Mouse (Mus musculus) MEL (cell line): ENCODE measurements around the gene Ndufaf3. TPM values are rescaled to one million over a fixed set of nuclear protein-coding genes. Genes with fewer than 3 reads are reported as not detected.
A peak's percentile ranks its signal among the peaks of the same experiment; 100 is the strongest.
"Not testable (repeated sequence)": the region's sequence is repeated elsewhere in the genome, so short reads cannot be mapped to it uniquely, and the experiment has no call there.

Experiments
- DNase-seq: peaks from one replicate; pipeline ENCODE4 v3.0.0; 2011; ENCODE audit warnings: low read depth, low spot score
- H3K27ac ChIP-seq: 2 replicates; pipeline ENCODE4 v1.5.1; 2012; ENCODE audit warnings: low read depth, mild to moderate bottlenecking, control low read depth, low read length, moderate library complexity; ENCODE audit not compliant: control insufficient read depth
- H3K27me3 ChIP-seq, 2 experiments: fragments of 150-350 bp in 1 of 2; sonication (generic) in 1 of 2; 2 replicates each; pipeline ENCODE4 v1.6.1; 2012; ENCODE audit warnings: low read length in 2 of 2, mild to moderate bottlenecking in 2 of 2, improper control_type of control experiment in 1 of 2, moderate library complexity in 1 of 2; ENCODE audit not compliant: insufficient read depth in 2 of 2, control insufficient read depth in 1 of 2
- H3K36me3 ChIP-seq, 2 experiments: 2 replicates each; pipeline ENCODE4 v1.6.1; 2012 to 2014; ENCODE audit warnings: low read length in 2 of 2, improper control_type of control experiment in 1 of 2, inconsistent platforms in 1 of 2, mild to moderate bottlenecking in 1 of 2; ENCODE audit not compliant: insufficient read depth in 2 of 2, control insufficient read depth in 1 of 2
- H3K4me1 ChIP-seq, 2 experiments: fragments of 150-350 bp in 1 of 2; sonication (generic) in 1 of 2; 2 replicates each; pipeline ENCODE4 v1.6.1; 2012; ENCODE audit warnings: low read length in 2 of 2, improper control_type of control experiment in 1 of 2, mild to moderate bottlenecking in 1 of 2; ENCODE audit not compliant: insufficient read depth in 2 of 2, control insufficient read depth in 1 of 2
- H3K4me3 ChIP-seq, 2 experiments: fragments of 150-350 bp in 1 of 2; sonication (generic) in 1 of 2; 2 replicates each; pipeline ENCODE4 v1.5.1; 2012; ENCODE audit warnings: low read depth in 2 of 2, low read length in 2 of 2, mild to moderate bottlenecking in 2 of 2, moderate library complexity in 2 of 2, control low read depth in 1 of 2, improper control_type of control experiment in 1 of 2; ENCODE audit not compliant: control insufficient read depth in 1 of 2, insufficient read depth in 1 of 2
- H3K79me2 ChIP-seq: 2 replicates; pipeline ENCODE4 v1.6.1; 2012; ENCODE audit warnings: mild to moderate bottlenecking, low read length, moderate library complexity; ENCODE audit not compliant: control insufficient read depth, poor library complexity, insufficient read depth
- H3K9ac ChIP-seq: 2 replicates; pipeline ENCODE4 v1.6.1; 2012; ENCODE audit warnings: low read depth, mild to moderate bottlenecking, control low read depth, low read length, moderate library complexity; ENCODE audit not compliant: control insufficient read depth, poor library complexity, severe bottlenecking
- H3K9me3 ChIP-seq: fragments of 150-350 bp; sonication (generic); replicated peaks from 2 replicates; pipeline ENCODE4 v1.6.1; 2012; ENCODE audit warnings: mild to moderate bottlenecking, low read length, improper control_type of control experiment, moderate library complexity; ENCODE audit not compliant: insufficient read depth
- BHLHE40 ChIP-seq: IDR thresholded peaks from 2 replicates; pipeline ENCODE4 v1.6.1; 2012; ENCODE audit warnings: low read depth, mild to moderate bottlenecking, inconsistent platforms, low read length, improper control_type of control experiment, borderline replicate concordance
- E2F4 ChIP-seq: IDR thresholded peaks from 2 replicates; pipeline ENCODE4 v1.6.1; 2011; ENCODE audit warnings: low read depth, low read length, improper control_type of control experiment, borderline replicate concordance
- EP300 ChIP-seq, 2 experiments: IDR thresholded peaks; 2 replicates each; pipeline ENCODE4 v1.6.1; 2011; ENCODE audit warnings: improper control_type of control experiment in 2 of 2, low read length in 2 of 2, low read depth in 1 of 2, mild to moderate bottlenecking in 1 of 2
- GABPA ChIP-seq: IDR thresholded peaks from 2 replicates; pipeline ENCODE4 v1.6.1; 2012; ENCODE audit warnings: low read depth, mild to moderate bottlenecking, inconsistent platforms, low read length, improper control_type of control experiment, moderate library complexity
- GATA1 ChIP-seq: IDR thresholded peaks from 2 replicates; pipeline ENCODE4 v1.6.1; 2011; ENCODE audit warnings: low read depth, low read length, improper control_type of control experiment
- HCFC1 ChIP-seq: IDR thresholded peaks from 2 replicates; pipeline ENCODE4 v1.6.1; 2012; ENCODE audit warnings: low read depth, mild to moderate bottlenecking, inconsistent platforms, low read length, improper control_type of control experiment, moderate library complexity
- MAFK ChIP-seq: IDR thresholded peaks from 2 replicates; pipeline ENCODE4 v1.6.1; 2011; ENCODE audit warnings: low read depth, mild to moderate bottlenecking, low read length, improper control_type of control experiment, borderline replicate concordance
- MYC ChIP-seq: IDR thresholded peaks from 2 replicates; pipeline ENCODE4 v1.6.1; 2011; ENCODE audit warnings: low read depth, mild to moderate bottlenecking, low read length, improper control_type of control experiment, moderate library complexity
- POLR2AphosphoS2 ChIP-seq: IDR thresholded peaks from 2 replicates; pipeline ENCODE4 v1.6.1; 2011; ENCODE audit warnings: low read length, improper control_type of control experiment
- RCOR1 ChIP-seq: IDR thresholded peaks from 2 replicates; pipeline ENCODE4 v1.6.1; 2012; ENCODE audit warnings: low read depth, mild to moderate bottlenecking, inconsistent platforms, low read length, improper control_type of control experiment
- SIN3A ChIP-seq: IDR thresholded peaks from 2 replicates; pipeline ENCODE4 v1.6.1; 2012; ENCODE audit warnings: low read length, improper control_type of control experiment, inconsistent platforms
- TBP ChIP-seq: IDR thresholded peaks from 2 replicates; pipeline ENCODE4 v1.8.0; 2011; ENCODE audit warnings: low read depth, low read length, improper control_type of control experiment
- TCF12 ChIP-seq: IDR thresholded peaks from 2 replicates; pipeline ENCODE4 v1.6.1; 2014; ENCODE audit warnings: low read depth, mild to moderate bottlenecking, inconsistent platforms, low read length, improper control_type of control experiment, moderate library complexity
- USF1 ChIP-seq: IDR thresholded peaks from 2 replicates; pipeline ENCODE4 v1.6.1; 2014; ENCODE audit warnings: low read depth, mild to moderate bottlenecking, inconsistent platforms, low read length, improper control_type of control experiment, moderate library complexity
- ZKSCAN1 ChIP-seq: IDR thresholded peaks from 2 replicates; pipeline ENCODE4 v1.6.1; 2012; ENCODE audit warnings: low read depth, mild to moderate bottlenecking, inconsistent platforms, low read length, improper control_type of control experiment, moderate library complexity
- ZNF384 ChIP-seq: IDR thresholded peaks from 2 replicates; pipeline ENCODE4 v1.6.1; 2012; ENCODE audit warnings: low read depth, mild to moderate bottlenecking, inconsistent platforms, low read length, improper control_type of control experiment
- polyA plus RNA-seq, 2 experiments: library from polyadenylated mRNA; stranded (reverse) in 1 of 2; unstranded in 1 of 2; fragments of >175 nt in 1 of 2; fragments of >200 nt in 1 of 2; gene quantifications; 2 replicates each; pipeline versions ENCODE4 v1.2.1 to v1.2.4; 2012; ENCODE audit warnings: low replicate concordance in 2 of 2, low read depth in 1 of 2; ENCODE audit not compliant: insufficient read length in 2 of 2, insufficient read depth in 1 of 2, missing spikeins in 1 of 2
- total RNA-seq: library from RNA; depleted of rRNA; stranded (reverse); fragments of 300-350 nt; gene quantifications from 2 replicates; pipeline ENCODE4 v1.2.3, GENCODE M21; 2012

Ndufaf3 gene
- total and polyA plus RNA-seq, 3 experiments: 38.0 to 66.8 TPM; not detected in 1

GRCm38 (mm10) chr9:108608889-108609288 lies 41.7 kb upstream of the Ndufaf3 start:
- Histone ChIP-seq H3K9me3 (no peaks in the 10 kb centered on the region), H3K79me2 (no peaks in the 10 kb centered on the region), H3K4me1 (peaks cover 2 to 9% of the 10 kb centered on the region in 2 experiments; a peak in 3 of 4 replicates), H3K27ac (no peak overlapping the region), H3K27me3 (no peaks in the 10 kb centered on the region), H3K9ac (no peak overlapping the region), H3K4me3 (no peak overlapping the region), H3K36me3 (peaks cover 14 to 28% of the 10 kb centered on the region in 2 experiments)
- no peak for DNase-seq
- TF ChIP-seq MAFK: no peak
- no peak for TF ChIP-seq TBP

DNA sequence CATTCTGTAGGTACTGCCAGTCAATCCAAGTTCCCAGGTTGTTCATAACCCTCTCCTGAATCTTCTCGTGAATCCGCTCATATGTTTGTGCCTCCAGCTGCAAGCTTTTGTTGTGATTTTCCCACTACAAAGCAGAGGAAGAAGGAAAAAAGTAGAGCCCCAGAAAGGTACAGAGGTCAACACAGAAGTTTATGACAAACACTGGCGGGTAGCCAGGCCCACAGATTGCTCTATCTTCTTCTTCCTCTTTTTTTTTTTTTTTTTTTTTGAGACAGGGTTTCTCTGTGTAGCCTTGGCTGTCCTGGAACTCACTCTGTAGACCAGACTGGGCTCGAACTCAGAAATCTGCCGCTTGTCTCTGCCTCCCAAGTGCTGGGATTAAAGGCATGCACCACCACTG lies 40.7 kb upstream of the Ndufaf3 start:
- H3K79me2 ChIP-seq, H3K4me3 ChIP-seq, H3K27me3 ChIP-seq, H3K27ac ChIP-seq, H3K9ac ChIP-seq, H3K4me1 ChIP-seq, H3K9me3 ChIP-seq: not testable (repeated sequence)
- TF ChIP-seq ZNF384: peak; percentile 97
- 0 out of 2 replicates have a peak, but pooled peaks have one; percentile 26 for TF ChIP-seq GATA1
- TF ChIP-seq SIN3A: 0 out of 2 replicates have a peak, but pooled peaks have one; percentile 34
- TF ChIP-seq EP300 (IDR thresholded peaks at IDR 0.05; ENCODE audit: low read depth in 1 of 2, low read length in 2 of 2): peak; percentile 16 to 64; a peak in 2 of 4 replicates
- TF ChIP-seq RCOR1: peak; percentile 92
- DNase-seq: peak; percentile 86
- H3K36me3 ChIP-seq: peaks cover 14 to 28% of the 10 kb centered on the region in 2 experiments

- peaks cover 0 to 9% of the 10 kb centered on the region in 2 experiments; a peak in 2 of 4 replicates for H3K36me3 ChIP-seq
- H3K27ac ChIP-seq: no peak overlapping the region
- TF ChIP-seq TCF12 (no peak), BHLHE40 (no peak), POLR2AphosphoS2 (no peak), HCFC1 (no peak), E2F4 (no peak), EP300 (IDR thresholded peaks at IDR 0.05; ENCODE audit: low read depth in 1 of 2, low read length in 2 of 2) (no peak), USF1 (no peak), MYC (no peak), ZKSCAN1 (no peak), GABPA (no peak)
- TF ChIP-seq, all 39 proteins: peak for 0
- no peaks in the 10 kb centered on the region for H3K27me3 ChIP-seq
- no peak for DNase-seq
- H3K4me1 ChIP-seq: no peaks in the 10 kb centered on the region
- no peak overlapping the region for H3K4me3 ChIP-seq
- no peak overlapping the region for H3K9ac ChIP-seq
- H3K9me3 ChIP-seq: no peaks in the 10 kb centered on the region
- no peaks in the 10 kb centered on the region for H3K79me2 ChIP-seq
Observed at GRCm38 (mm10) chr9:108601986-108602385, 34.8 kb upstream of the Ndufaf3 start.
